Mouse (Mus musculus) intestine, embryonic 15.5 days (tissue): Measurements from ENCODE around the gene Apoo. TPM values are rescaled to one million over a fixed set of nuclear protein-coding genes. Genes with fewer than 3 reads are reported as not detected.
"Not testable (repeated sequence)": the region's sequence is repeated elsewhere in the genome, so short reads cannot be mapped to it uniquely, and the experiment has no call there.

ENCODE experiments used
- ATAC-seq: fragments of 200-750 bp; cut with Nextera tagmentation; 2 replicates; pipeline ENCODE4 v1.8.0; 2017; ENCODE audit warnings: moderate TSS enrichment, moderate library complexity
- H3K27ac ChIP-seq: fragments of 300-500 bp; sonication (generic); 2 replicates; pipeline ENCODE4 v1.5.1; 2015; ENCODE audit warnings: mild to moderate bottlenecking, inconsistent platforms
- H3K27me3 ChIP-seq: fragments of 300-500 bp; sonication (generic); replicated peaks from 2 replicates; pipeline ENCODE4 v1.6.1; 2015; ENCODE audit warnings: inconsistent platforms
- H3K36me3 ChIP-seq: fragments of 300-500 bp; sonication (generic); 2 replicates; pipeline ENCODE4 v1.6.1; 2015; ENCODE audit warnings: inconsistent platforms
- H3K4me1 ChIP-seq: fragments of 300-500 bp; sonication (generic); replicated peaks from 2 replicates; pipeline ENCODE4 v1.6.1; 2015; ENCODE audit warnings: inconsistent platforms
- H3K4me2 ChIP-seq: fragments of 300-500 bp; sonication (generic); replicated peaks from 2 replicates; pipeline ENCODE4 v1.6.1; 2015; ENCODE audit warnings: mild to moderate bottlenecking, inconsistent platforms
- H3K4me3 ChIP-seq: fragments of 300-500 bp; sonication (generic); replicated peaks from 2 replicates; pipeline ENCODE4 v1.5.1; 2015; ENCODE audit warnings: inconsistent platforms
- H3K9ac ChIP-seq: fragments of 300-500 bp; sonication (generic); 2 replicates; pipeline ENCODE4 v1.6.1; 2015; ENCODE audit warnings: inconsistent platforms
- H3K9me3 ChIP-seq: fragments of 300-500 bp; sonication (generic); 2 replicates; pipeline ENCODE4 v1.6.1; 2016; ENCODE audit warnings: inconsistent platforms
- WGBS: fragments of 180-500 bp; shearing (Covaris S2); methylation state at CpG from one replicate; pipeline ENCODE4 v1.1.7; 2015; 5-methylcytosine and 5-hydroxymethylcytosine counted together
- polyA plus RNA-seq: library from polyadenylated mRNA; unstranded; fragments of >200 nt; fragmentation: Nextera tagmentation; extraction: Ambion mirVana; gene quantifications from 2 replicates; pipeline ENCODE4 v1.2.1, GENCODE M21; 2015

Gene Apoo
- 98.5 and 113 TPM in 2 replicates for polyA plus RNA-seq

DNA sequence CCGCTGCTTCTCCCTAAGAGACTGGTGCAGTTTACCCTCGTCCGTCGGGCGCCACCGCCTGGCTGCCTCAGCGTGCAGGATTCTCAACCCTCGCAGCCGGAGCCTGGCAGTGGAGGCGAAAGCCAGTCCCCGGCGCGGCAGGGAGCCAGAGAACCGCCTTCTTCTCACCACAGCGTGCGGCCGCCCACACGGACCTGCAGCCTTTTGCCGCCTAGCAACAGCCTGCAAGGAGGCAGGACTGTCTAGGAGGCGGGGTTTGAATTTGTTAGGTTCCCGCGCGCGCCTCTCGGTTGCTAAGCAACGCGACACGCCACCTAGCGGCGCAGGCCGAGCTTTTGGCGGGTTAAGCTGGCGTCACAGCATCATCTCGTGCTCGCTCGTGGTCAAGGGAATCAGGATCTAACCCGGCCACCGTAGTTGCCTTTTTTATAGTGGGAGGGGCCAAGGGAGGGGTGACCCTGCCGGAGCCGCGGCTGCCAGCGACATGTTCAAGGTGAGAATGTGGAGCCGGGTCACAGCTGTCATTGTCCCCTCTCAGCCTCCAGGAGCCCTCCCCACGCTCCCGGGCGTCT, at the start of gene Apoo, which contains the start of gene Fam90a1b:
TSS of gene Apoo (plus strand) at position 448 of the 572 bp plus-strand sequence.
TSS of gene Fam90a1b (minus strand) at position 108 of the 572 bp plus-strand sequence.
- no peaks in the 10 kb centered on the region for H3K4me1 ChIP-seq
- peak; percentile 99 for ATAC-seq
- peak within 1 kb of the TSS; percentile 48 for H3K4me2 ChIP-seq
- peak within 1 kb of the TSS; percentile 55 for H3K4me3 ChIP-seq
- peak within 1 kb of the TSS; percentile 56 for H3K9ac ChIP-seq
- no peaks in the 10 kb centered on the region for H3K9me3 ChIP-seq
- H3K36me3 ChIP-seq, result no peaks in the 10 kb centered on the region
- WGBS, result 14% methylated on average over 46 of the region's 46 CpGs
- H3K27me3 ChIP-seq, result peaks cover 27% of the 10 kb centered on the region
- peak within 1 kb of the TSS; percentile 36; the same call in 1 of the 2 replicates for H3K27ac ChIP-seq

DNA sequence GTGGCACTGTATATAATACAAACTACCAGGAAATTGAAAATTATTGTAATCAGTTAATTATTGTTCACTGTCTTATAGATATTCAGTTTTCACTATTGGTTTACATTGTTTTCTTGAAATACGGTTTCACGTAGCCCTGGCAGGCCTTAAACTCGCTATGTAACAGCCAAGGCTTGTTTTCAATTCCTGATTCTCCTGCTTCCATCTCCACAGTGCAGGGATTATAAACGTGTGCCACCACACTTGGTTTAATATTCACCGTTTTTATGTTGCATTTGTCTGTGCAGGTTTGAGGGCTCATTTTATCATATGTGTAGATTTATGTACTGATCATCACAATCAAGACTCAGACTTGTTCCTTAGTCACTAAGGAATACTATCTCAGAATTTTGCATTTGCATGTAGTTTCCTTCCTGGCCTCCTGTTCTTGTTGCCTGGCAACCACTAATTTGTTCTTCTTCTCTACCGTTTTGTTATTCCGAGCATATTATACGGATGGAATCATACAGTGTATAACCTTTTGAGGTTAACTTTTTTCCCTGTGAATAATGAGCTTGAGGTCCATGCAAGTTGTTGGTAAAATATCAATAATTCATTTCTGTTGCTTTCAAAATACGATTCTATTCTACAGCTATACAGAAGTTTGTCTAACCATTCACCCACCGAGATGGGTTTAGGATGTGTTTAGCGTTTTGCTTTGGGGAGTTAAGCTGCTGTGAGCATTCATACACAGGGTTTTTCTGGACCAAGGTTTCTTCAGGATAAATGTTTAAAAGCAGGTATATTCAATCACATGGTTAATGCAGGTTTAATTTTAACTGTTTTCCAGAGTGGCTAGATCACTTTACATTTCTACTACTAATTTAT, 45.6 kb upstream of the Apoo start:
- Histone ChIP-seq H3K4me1 (no peaks in the 10 kb centered on the region), H3K36me3 (no peaks in the 10 kb centered on the region), H3K4me2 (no peak overlapping the region), H3K4me3 (no peak overlapping the region), H3K27me3 (peaks cover 9% of the 10 kb centered on the region), H3K9ac (no peak overlapping the region), H3K27ac (no peak overlapping the region), H3K9me3 (no peaks in the 10 kb centered on the region)
- no peak for ATAC-seq
- 82% methylated on average over 11 of the region's 11 CpGs for WGBS

DNA sequence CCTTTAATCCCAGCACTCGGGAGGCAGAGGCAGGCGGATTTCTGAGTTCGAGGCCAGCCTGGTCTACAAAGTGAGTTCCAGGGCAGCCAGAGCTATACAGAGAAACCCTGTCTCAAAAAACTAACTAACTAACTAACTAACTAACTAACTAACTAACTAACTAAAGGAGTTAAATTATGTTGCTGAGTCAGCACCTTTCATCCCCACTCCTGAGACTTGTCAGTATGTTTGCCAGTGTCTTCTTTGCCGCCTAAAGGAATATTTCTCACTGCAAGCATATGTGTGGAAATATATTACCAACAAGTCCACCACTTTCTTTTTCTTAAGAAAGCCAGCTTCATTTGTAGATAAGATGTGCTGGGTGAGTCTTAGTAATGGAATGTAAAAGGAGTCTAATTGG, 23.3 kb upstream of the Apoo start:
- not testable (repeated sequence) for ATAC-seq, H3K9ac ChIP-seq, H3K36me3 ChIP-seq, H3K9me3 ChIP-seq, H3K4me2 ChIP-seq, H3K4me1 ChIP-seq, H3K27me3 ChIP-seq, H3K4me3 ChIP-seq, H3K27ac ChIP-seq
- 96% methylated on average over 4 of the region's 4 CpGs for WGBS

DNA sequence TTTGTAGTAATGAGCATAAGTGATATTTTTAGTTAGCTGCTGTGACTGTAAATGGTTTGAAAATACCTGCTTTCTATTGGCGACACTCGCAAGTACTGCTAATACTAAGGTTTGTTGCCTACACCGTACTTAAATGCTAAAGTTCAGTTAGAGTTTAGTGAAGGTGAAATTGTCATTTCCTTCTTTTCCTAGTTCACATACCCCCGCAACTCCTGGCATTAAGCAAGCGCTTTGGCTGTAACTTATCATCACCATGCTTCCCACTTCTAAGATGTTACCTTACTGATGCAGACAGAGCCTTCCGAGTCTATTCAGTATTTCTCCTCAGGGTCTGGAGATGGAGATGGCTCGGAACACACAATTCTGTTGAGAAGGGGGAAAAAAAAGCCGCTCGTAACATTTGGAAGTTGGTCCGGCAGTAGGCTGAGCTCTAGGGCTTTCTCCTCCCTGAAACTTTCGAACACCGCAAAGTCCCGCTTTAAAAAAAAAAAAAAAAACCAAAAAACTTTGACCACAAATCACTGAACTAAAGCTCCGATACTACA, 1.5 kb upstream of the Apoo start:
- no peak for ATAC-seq
- Histone ChIP-seq H3K4me3 (no peak overlapping the region), H3K9me3 (no peaks in the 10 kb centered on the region), H3K9ac (no peak overlapping the region), H3K27me3 (peaks cover 27% of the 10 kb centered on the region), H3K4me2 (peak overlapping the region; percentile 48), H3K4me1 (no peaks in the 10 kb centered on the region), H3K36me3 (no peaks in the 10 kb centered on the region), H3K27ac (no peak overlapping the region)
- 30% methylated on average over 14 of the region's 14 CpGs for WGBS

DNA sequence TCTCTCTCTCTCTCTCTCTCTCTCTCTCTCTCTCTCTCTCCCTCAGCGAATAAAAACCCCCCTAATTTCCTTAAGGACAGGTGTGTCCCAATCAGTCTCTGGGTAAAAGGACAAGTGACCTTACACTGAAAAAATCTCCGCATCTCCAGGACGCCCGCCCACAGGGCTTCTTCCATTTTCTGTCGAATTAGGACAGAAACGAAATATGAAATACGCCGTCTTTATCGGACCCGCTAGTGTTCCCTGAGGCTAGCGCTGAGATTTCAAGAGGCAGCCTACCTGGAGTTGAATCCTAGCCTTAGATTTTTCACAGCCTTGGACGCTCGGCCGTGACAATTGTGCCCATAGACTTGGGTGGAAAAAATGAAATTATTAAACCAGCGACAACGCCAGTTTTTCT, 888 bp upstream of the Apoo start:
- no peak for ATAC-seq
- WGBS, result 21% methylated on average over 16 of the region's 16 CpGs
- Histone ChIP-seq H3K36me3 (no peaks in the 10 kb centered on the region), H3K9ac (no peak overlapping the region), H3K27me3 (peaks cover 27% of the 10 kb centered on the region), H3K27ac (no peak overlapping the region), H3K4me1 (no peaks in the 10 kb centered on the region), H3K4me2 (peak overlapping the region; percentile 48), H3K9me3 (no peaks in the 10 kb centered on the region), H3K4me3 (peak overlapping the region; percentile 10; the same call in 1 of the 2 replicates)

DNA sequence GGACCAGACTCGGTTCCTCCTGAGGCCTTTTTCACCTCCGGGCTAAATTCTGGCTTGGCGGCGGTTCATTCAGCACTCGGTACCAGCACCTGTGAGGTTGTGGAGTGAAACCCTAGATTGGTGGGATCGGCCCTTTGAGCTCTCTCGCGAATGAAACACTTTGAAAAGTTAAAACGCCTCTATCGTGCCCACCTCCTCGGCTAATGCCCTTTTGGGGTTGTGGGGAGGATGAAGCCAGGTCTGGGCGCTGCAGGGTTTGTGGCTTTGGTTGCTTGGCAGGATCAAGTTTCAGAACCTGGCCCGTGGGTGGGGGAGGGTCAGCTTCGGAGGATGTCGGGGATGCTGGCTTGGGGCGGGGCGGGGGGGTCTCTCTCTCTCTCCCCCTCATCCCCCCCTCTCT, 331 bp downstream of the Apoo start:
- H3K27me3 ChIP-seq, result peaks cover 27% of the 10 kb centered on the region
- peak overlapping the region; percentile 56 for H3K9ac ChIP-seq

DNA sequence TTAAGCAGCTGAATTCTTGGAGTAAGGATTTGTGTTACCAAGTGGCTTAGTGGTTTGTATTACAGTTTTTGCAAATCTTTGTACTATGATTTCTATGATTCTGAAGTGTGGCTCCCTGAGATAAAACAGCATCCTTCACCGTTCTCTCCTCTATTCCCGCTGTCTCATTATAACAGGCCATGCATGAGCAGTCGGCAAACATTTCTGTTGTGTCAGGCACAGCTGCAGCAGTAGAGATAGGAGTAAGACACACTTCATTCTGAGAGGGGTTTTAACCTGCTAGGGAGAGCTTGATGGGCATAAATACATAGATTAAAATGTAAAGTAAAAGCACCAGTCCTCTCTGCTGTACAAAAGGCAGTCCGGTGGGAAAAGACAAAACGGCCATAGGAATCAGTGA, 11.8 kb downstream of the Apoo start:
- no peaks in the 10 kb centered on the region for H3K36me3 ChIP-seq
- no peaks in the 10 kb centered on the region for H3K4me1 ChIP-seq
- WGBS, result 83% methylated on average over 5 of the region's 5 CpGs
- no peak for ATAC-seq
- H3K9ac ChIP-seq, result no peak overlapping the region
- H3K9me3 ChIP-seq, result no peaks in the 10 kb centered on the region
- 0 out of 2 replicates have a peak, but pooled peaks cover 3% of the 10 kb centered on the region for H3K27me3 ChIP-seq
- no peak overlapping the region for H3K4me2 ChIP-seq
- no peak overlapping the region for H3K27ac ChIP-seq
- H3K4me3 ChIP-seq, result no peak overlapping the region

More for the DNA sequence above, 331 bp downstream of the Apoo start:
- no peak; the same call in 1 of the 2 replicates for ATAC-seq
- Histone ChIP-seq H3K9me3 (no peaks in the 10 kb centered on the region), H3K4me2 (peak overlapping the region; percentile 44; the same call in 1 of the 2 replicates), H3K4me1 (no peaks in the 10 kb centered on the region), H3K27ac (peak overlapping the region; percentile 36; the same call in 1 of the 2 replicates), H3K4me3 (peak overlapping the region; percentile 55), H3K36me3 (no peaks in the 10 kb centered on the region)
- 20% methylated on average over 17 of the region's 17 CpGs for WGBS

DNA sequence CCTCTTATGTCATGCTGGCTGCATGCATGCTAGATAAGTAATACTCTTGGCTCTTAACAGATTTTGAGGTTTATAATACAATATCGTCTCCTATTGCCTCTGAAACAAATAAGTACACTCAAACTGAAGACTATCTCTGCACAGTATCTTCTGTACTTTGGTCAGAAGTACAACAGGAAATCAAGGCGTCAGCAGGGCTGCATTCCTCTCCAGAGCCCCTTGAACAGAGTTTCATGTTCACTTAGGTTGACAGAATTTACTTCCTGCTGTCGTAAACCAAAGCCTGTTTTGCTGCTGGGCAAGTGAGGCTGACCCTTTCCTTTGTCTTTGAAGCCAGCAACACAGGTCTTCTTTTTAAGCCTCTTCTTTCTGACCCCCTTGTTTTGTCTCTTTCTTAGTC, 42.1 kb downstream of the Apoo start:
- no peak overlapping the region for H3K4me3 ChIP-seq
- no peaks in the 10 kb centered on the region for H3K9me3 ChIP-seq
- H3K9ac ChIP-seq, result no peak overlapping the region
- ATAC-seq, result peak; percentile 71
- H3K4me1 ChIP-seq, result no peaks in the 10 kb centered on the region
- H3K27me3 ChIP-seq, result no peaks in the 10 kb centered on the region
- H3K36me3 ChIP-seq, result no peaks in the 10 kb centered on the region
- H3K27ac ChIP-seq, result no peak overlapping the region
- WGBS, result 39% methylated on average over 3 of the region's 3 CpGs
- H3K4me2 ChIP-seq, result no peak overlapping the region

DNA sequence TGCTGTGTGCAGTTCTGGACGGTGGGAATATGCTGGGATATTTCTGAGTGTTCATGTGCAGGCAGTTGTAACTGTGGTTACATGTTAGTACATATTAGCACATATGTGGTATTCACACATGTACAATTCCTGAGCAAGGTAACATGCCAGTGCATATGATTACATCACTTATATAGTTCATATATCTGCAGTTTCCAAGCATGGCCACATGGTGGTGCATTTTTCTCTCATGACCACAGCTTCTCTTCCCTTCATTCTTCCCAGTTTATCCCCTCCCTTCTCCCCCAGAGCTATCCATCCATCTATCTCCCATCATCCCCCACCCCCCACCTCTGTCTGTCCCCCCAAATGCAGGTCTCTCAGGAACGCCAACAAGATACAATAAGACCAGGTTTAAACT, 53.3 kb downstream of the Apoo start:
- H3K9ac ChIP-seq, result no peak overlapping the region
- no peaks in the 10 kb centered on the region for H3K4me1 ChIP-seq
- WGBS, result 90% methylated on average over 2 of the region's 2 CpGs
- H3K4me2 ChIP-seq, result no peak overlapping the region
- H3K4me3 ChIP-seq, result no peak overlapping the region
- no peak for ATAC-seq
- H3K9me3 ChIP-seq, result no peaks in the 10 kb centered on the region
- H3K27ac ChIP-seq, result no peak overlapping the region
- no peaks in the 10 kb centered on the region for H3K27me3 ChIP-seq
- no peaks in the 10 kb centered on the region for H3K36me3 ChIP-seq

DNA sequence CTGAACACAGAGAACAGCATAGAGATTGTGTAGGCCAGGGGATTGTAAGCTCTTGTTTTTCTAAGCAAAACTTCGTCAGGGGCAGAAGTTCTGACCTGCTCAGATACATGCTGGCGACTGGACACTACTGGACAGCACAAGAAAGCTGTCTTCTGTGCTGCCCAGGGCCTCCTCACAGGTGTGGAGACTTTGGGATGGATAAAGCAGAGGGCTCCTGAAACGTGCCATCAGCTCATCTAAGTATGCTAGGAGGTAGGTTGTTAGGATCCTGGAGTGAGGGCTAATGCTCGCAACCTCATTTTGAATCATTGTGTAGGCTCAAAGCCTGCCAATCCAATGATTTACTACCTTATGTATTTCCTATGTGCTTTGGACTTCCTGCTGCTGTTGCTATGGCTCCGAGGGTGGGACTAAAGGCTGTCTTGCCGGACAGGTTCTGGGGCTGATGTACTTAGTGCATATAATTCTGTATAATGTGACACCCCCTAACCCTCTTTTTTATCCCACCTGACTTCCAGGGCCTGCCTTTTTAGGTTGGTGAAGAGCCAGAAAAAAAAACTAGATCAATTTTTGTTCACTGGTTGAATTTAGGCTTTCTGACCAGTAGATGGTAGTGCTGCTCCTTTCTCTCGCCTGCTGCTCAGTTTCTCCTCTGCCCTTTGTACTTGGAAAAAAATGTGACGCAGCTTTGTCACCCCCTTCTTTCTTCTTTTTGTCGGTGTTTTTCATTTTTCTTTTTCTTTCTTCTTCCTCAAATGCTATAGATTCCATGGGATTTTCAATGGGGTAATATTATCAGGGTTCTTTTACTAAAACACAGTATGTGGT, 64.8 kb downstream of the Apoo start:
- H3K27me3 ChIP-seq, result 0 out of 2 replicates have a peak, but pooled peaks cover 3% of the 10 kb centered on the region
- no peak overlapping the region for H3K4me3 ChIP-seq
- ATAC-seq, result peak; percentile 88
- H3K36me3 ChIP-seq, result no peaks in the 10 kb centered on the region
- WGBS, result 42% methylated on average over 9 of the region's 9 CpGs
- H3K4me1 ChIP-seq, result no peaks in the 10 kb centered on the region
- H3K9ac ChIP-seq, result no peak overlapping the region
- no peaks in the 10 kb centered on the region for H3K9me3 ChIP-seq
- H3K27ac ChIP-seq, result no peak overlapping the region
- H3K4me2 ChIP-seq, result no peak overlapping the region; the same call in 1 of the 2 replicates

DNA sequence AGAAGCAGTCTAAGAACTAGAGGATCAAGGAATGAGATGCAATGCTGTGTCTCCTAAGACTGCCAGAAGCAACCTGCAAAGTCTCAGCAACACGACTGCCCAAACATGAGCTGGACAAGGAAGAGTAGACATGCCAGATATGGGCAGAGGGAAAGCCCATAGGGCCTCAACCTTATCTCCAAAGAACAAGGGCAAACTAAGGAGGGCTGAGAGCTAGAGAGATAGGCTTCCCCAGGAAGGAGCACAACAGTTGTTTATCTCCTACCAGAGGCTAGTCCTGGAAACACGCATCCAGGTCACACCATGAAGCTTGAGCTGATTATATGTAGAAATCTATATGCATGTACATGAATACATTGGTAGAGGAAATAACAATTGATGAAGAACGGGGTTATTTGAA, 78.5 kb downstream of the Apoo start:
- H3K4me3 ChIP-seq, H3K4me2 ChIP-seq, ATAC-seq, H3K27me3 ChIP-seq, H3K4me1 ChIP-seq, H3K9me3 ChIP-seq, H3K9ac ChIP-seq, H3K27ac ChIP-seq, H3K36me3 ChIP-seq: not testable (repeated sequence)
- WGBS, result no CpG with 5 or more reads among the region's 3 CpGs

DNA sequence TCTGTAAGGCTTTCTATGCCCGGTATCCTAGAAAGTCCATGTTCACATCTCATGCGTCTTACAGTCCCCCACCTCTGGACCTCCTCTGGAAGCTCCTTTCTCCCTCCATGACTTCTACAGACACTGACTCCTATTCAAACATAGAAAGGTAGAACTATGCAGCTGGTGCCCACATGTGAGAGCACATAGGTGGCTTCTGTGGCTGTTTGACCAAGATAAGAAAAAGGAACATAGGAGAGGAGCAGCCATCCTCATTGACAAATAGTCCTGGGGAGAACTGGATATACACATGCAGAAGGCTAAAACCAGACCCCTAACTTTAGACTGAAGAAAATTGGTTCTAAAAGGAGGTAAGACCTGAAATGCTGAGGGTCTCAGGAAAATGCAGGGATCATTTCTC, 79.1 kb downstream of the Apoo start:
- H3K27ac ChIP-seq, H3K4me2 ChIP-seq, H3K27me3 ChIP-seq, H3K4me1 ChIP-seq, H3K9me3 ChIP-seq, ATAC-seq, H3K36me3 ChIP-seq, H3K4me3 ChIP-seq, H3K9ac ChIP-seq: not testable (repeated sequence)
- 84% methylated on average over 2 of the region's 2 CpGs for WGBS
